Mouse (Mus musculus): ENCODE measurements around the gene Bbip1. TPM values are rescaled to one million over a fixed set of nuclear protein-coding genes. Genes with fewer than 3 reads are reported as not detected.

Gene Bbip1
- total RNA-seq (2014; fragmentation: Nextera tagmentation) (56.2 and 69.1 TPM in 2 replicates), total RNA-seq (2017) (65.2 and 75.7 TPM in 2 replicates), polyA plus RNA-seq (2012) (4.5 and 5.7 TPM in 2 replicates)

- no peak for TF ChIP-seq TAL1 (conservative IDR thresholded peaks at IDR 0.05; ENCODE audit: low read depth, low read length)
- no peak for TF ChIP-seq GATA1 (IDR thresholded peaks at IDR 0.05; ENCODE audit: borderline replicate concordance, low read length)
- TF ChIP-seq CTCF (IDR thresholded peaks at IDR 0.05; ENCODE audit: low read depth, low read length): no peak
- peaks cover 27% of the 10 kb centered on the region for H3K36me3 ChIP-seq (replicated peaks)
- peaks cover 44% of the 10 kb centered on the region for H3K4me1 ChIP-seq (ENCODE audit: insufficient read depth, low read depth, low read length)
- DNase-seq (ENCODE audit: low spot score) (peak; percentile 88), ATAC-seq (ENCODE audit: extremely low read depth, insufficient number of reproducible peaks, low FRiP score, poor library complexity, severe bottlenecking) (peak; percentile 90)
- H3K27me3 ChIP-seq (ENCODE audit: insufficient read depth, low read length): no peaks in the 10 kb centered on the region
- peak within 1 kb of the TSS; percentile 84 for H3K4me3 ChIP-seq (ENCODE audit: low read depth, low read length)
- no peaks in the 10 kb centered on the region for H3K9me3 ChIP-seq (replicated peaks)
These were observed at the start of gene Bbip1, which contains the start of gene Shoc2 for GRCm38 (mm10) chr19:53943802-53944785. Gene Bbip1 (minus strand): TSS chr19:53944627. Gene Shoc2 (plus strand): TSS chr19:53944306.

GRCm38 (mm10) chr19:53993860-53994259 is 49.4 kb upstream of the Bbip1 start:
- Histone ChIP-seq H3K27me3 (ENCODE audit: insufficient read depth, low read length) (no peaks in the 10 kb centered on the region), H3K9me3 (replicated peaks) (no peaks in the 10 kb centered on the region), H3K36me3 (replicated peaks) (peaks cover 39% of the 10 kb centered on the region), H3K4me1 (ENCODE audit: insufficient read depth, low read depth, low read length) (peaks cover 4% of the 10 kb centered on the region; the same call in 1 of the 2 replicates), H3K4me3 (ENCODE audit: low read depth, low read length) (no peak overlapping the region)
- DNase-seq (ENCODE audit: low spot score) (no peak), ATAC-seq (ENCODE audit: extremely low read depth, insufficient number of reproducible peaks, low FRiP score, poor library complexity, severe bottlenecking) (no peak)
- TF ChIP-seq TAL1 (conservative IDR thresholded peaks at IDR 0.05; ENCODE audit: low read depth, low read length) (no peak), POLR2AphosphoS5 (IDR thresholded peaks at IDR 0.05; ENCODE audit: insufficient replicate concordance, low read depth, low read length) (no peak), GATA2 (IDR thresholded peaks at IDR 0.05; ENCODE audit: borderline replicate concordance, low read depth, low read length) (no peak), CTCF (IDR thresholded peaks at IDR 0.05; ENCODE audit: low read depth, low read length) (no peak), GATA1 (IDR thresholded peaks at IDR 0.05; ENCODE audit: borderline replicate concordance, low read length) (no peak)

- no peak for TF ChIP-seq GATA1 (IDR thresholded peaks at IDR 0.05; ENCODE audit: borderline replicate concordance, low read length)
- no peak for TF ChIP-seq CTCF (IDR thresholded peaks at IDR 0.05; ENCODE audit: low read depth, low read length)
- TF ChIP-seq GATA2 (IDR thresholded peaks at IDR 0.05; ENCODE audit: borderline replicate concordance, low read depth, low read length): no peak
- TF ChIP-seq TAL1 (conservative IDR thresholded peaks at IDR 0.05; ENCODE audit: low read depth, low read length): no peak
- TF ChIP-seq POLR2AphosphoS5 (IDR thresholded peaks at IDR 0.05; ENCODE audit: insufficient replicate concordance, low read depth, low read length): no peak
- peaks cover 8% of the 10 kb centered on the region for H3K4me1 ChIP-seq (ENCODE audit: insufficient read depth, low read depth, low read length)
- H3K27me3 ChIP-seq (ENCODE audit: insufficient read depth, low read length): no peaks in the 10 kb centered on the region
- H3K4me3 ChIP-seq (ENCODE audit: low read depth, low read length): no peak overlapping the region
- no peak for ATAC-seq (ENCODE audit: extremely low read depth, insufficient number of reproducible peaks, low FRiP score, poor library complexity, severe bottlenecking)
- peaks cover 45% of the 10 kb centered on the region for H3K36me3 ChIP-seq (replicated peaks)
- no peaks in the 10 kb centered on the region for H3K9me3 ChIP-seq (replicated peaks)
- DNase-seq (ENCODE audit: low spot score): no peak
These were observed 46.1 kb upstream of the Bbip1 start for GRCm38 (mm10) chr19:53990538-53990937.

- Histone ChIP-seq H3K9me3 (replicated peaks) (no peaks in the 10 kb centered on the region), H3K36me3 (replicated peaks) (peaks cover 21% of the 10 kb centered on the region), H3K27me3 (ENCODE audit: insufficient read depth, low read length) (no peaks in the 10 kb centered on the region), H3K4me1 (ENCODE audit: insufficient read depth, low read depth, low read length) (peaks cover 15% of the 10 kb centered on the region), H3K4me3 (ENCODE audit: low read depth, low read length) (no peak overlapping the region)
- DNase-seq (ENCODE audit: low spot score): no peak
- TF ChIP-seq GATA2 (IDR thresholded peaks at IDR 0.05; ENCODE audit: borderline replicate concordance, low read depth, low read length) (no peak), POLR2AphosphoS5 (IDR thresholded peaks at IDR 0.05; ENCODE audit: insufficient replicate concordance, low read depth, low read length) (no peak), GATA1 (IDR thresholded peaks at IDR 0.05; ENCODE audit: borderline replicate concordance, low read length) (no peak), CTCF (IDR thresholded peaks at IDR 0.05; ENCODE audit: low read depth, low read length) (no peak), TAL1 (conservative IDR thresholded peaks at IDR 0.05; ENCODE audit: low read depth, low read length) (no peak)
- ATAC-seq (ENCODE audit: extremely low read depth, insufficient number of reproducible peaks, low FRiP score, poor library complexity, severe bottlenecking): no peak
These were observed 40.2 kb upstream of the Bbip1 start for GRCm38 (mm10) chr19:53984628-53985027.

- peaks cover 16% of the 10 kb centered on the region for H3K36me3 ChIP-seq (replicated peaks)
These were observed 38.9 kb upstream of the Bbip1 start for GRCm38 (mm10) chr19:53983336-53983735.

GRCm38 (mm10) chr19:53982041-53982440 is 37.6 kb upstream of the Bbip1 start:
- peaks cover 15% of the 10 kb centered on the region for H3K4me1 ChIP-seq (ENCODE audit: insufficient read depth, low read depth, low read length)
- H3K27me3 ChIP-seq (ENCODE audit: insufficient read depth, low read length): no peaks in the 10 kb centered on the region
- no peak overlapping the region; the same call in 1 of the 2 replicates for H3K4me3 ChIP-seq (ENCODE audit: low read depth, low read length)
- TF ChIP-seq GATA1 (IDR thresholded peaks at IDR 0.05; ENCODE audit: borderline replicate concordance, low read length) (no peak), POLR2AphosphoS5 (IDR thresholded peaks at IDR 0.05; ENCODE audit: insufficient replicate concordance, low read depth, low read length) (no peak), CTCF (IDR thresholded peaks at IDR 0.05; ENCODE audit: low read depth, low read length) (no peak), GATA2 (IDR thresholded peaks at IDR 0.05; ENCODE audit: borderline replicate concordance, low read depth, low read length) (no peak), TAL1 (conservative IDR thresholded peaks at IDR 0.05; ENCODE audit: low read depth, low read length) (no peak)
- peaks cover 6% of the 10 kb centered on the region for H3K36me3 ChIP-seq (replicated peaks)
- no peak for DNase-seq (ENCODE audit: low spot score)
- H3K9me3 ChIP-seq (replicated peaks): no peaks in the 10 kb centered on the region; the same call in 1 of the 2 replicates
- ATAC-seq (ENCODE audit: extremely low read depth, insufficient number of reproducible peaks, low FRiP score, poor library complexity, severe bottlenecking): no peak

More at GRCm38 (mm10) chr19:53983336-53983735, 38.9 kb upstream of the Bbip1 start:
- TF ChIP-seq CTCF (IDR thresholded peaks at IDR 0.05; ENCODE audit: low read depth, low read length) (no peak), TAL1 (conservative IDR thresholded peaks at IDR 0.05; ENCODE audit: low read depth, low read length) (no peak), POLR2AphosphoS5 (IDR thresholded peaks at IDR 0.05; ENCODE audit: insufficient replicate concordance, low read depth, low read length) (no peak), GATA2 (IDR thresholded peaks at IDR 0.05; ENCODE audit: borderline replicate concordance, low read depth, low read length) (no peak), GATA1 (IDR thresholded peaks at IDR 0.05; ENCODE audit: borderline replicate concordance, low read length) (no peak)
- H3K27me3 ChIP-seq (ENCODE audit: insufficient read depth, low read length): no peaks in the 10 kb centered on the region
- peaks cover 15% of the 10 kb centered on the region for H3K4me1 ChIP-seq (ENCODE audit: insufficient read depth, low read depth, low read length)
- no peak overlapping the region for H3K4me3 ChIP-seq (ENCODE audit: low read depth, low read length)
- H3K9me3 ChIP-seq (replicated peaks): no peaks in the 10 kb centered on the region; the same call in 1 of the 2 replicates
- ATAC-seq (ENCODE audit: extremely low read depth, insufficient number of reproducible peaks, low FRiP score, poor library complexity, severe bottlenecking) (no peak), DNase-seq (ENCODE audit: low spot score) (no peak)

Measured in G1E (cell line).